Mouse (Mus musculus) E14TG2a.4 (cell line): ENCODE measurements around the gene Nup107.

Source experiments
- H3K27me3 ChIP-seq: 2 replicates; pipeline ENCODE4 v1.6.1; 2014; ENCODE audit warnings: low read length, control low read depth; ENCODE audit not compliant: insufficient read depth
- H3K36me3 ChIP-seq: 2 replicates; pipeline ENCODE4 v1.6.1; 2014; ENCODE audit warnings: low read length, control low read depth; ENCODE audit not compliant: insufficient read depth
- H3K4me1 ChIP-seq: replicated peaks from 2 replicates; pipeline ENCODE4 v1.6.1; 2014; ENCODE audit warnings: low read depth, low read length, control low read depth
- H3K4me3 ChIP-seq: replicated peaks from 2 replicates; pipeline ENCODE4 v1.5.1; 2014; ENCODE audit warnings: mild to moderate bottlenecking, low read length
- H3K9me3 ChIP-seq: 2 replicates; pipeline ENCODE4 v1.6.1; 2014; ENCODE audit warnings: low read length, control low read depth
- CTCF ChIP-seq: conservative IDR thresholded peaks from 2 replicates; pipeline ENCODE4 v1.5.1; 2014; ENCODE audit warnings: low read length
- NANOG ChIP-seq: IDR thresholded peaks from 2 replicates; pipeline ENCODE4 v1.6.1; 2014; ENCODE audit warnings: borderline replicate concordance, low read length, mixed read lengths
- POU5F1 ChIP-seq: IDR thresholded peaks from 2 replicates; pipeline ENCODE4 v1.6.1; 2014; ENCODE audit warnings: low read length, borderline replicate concordance

Nup107 gene

DNA sequence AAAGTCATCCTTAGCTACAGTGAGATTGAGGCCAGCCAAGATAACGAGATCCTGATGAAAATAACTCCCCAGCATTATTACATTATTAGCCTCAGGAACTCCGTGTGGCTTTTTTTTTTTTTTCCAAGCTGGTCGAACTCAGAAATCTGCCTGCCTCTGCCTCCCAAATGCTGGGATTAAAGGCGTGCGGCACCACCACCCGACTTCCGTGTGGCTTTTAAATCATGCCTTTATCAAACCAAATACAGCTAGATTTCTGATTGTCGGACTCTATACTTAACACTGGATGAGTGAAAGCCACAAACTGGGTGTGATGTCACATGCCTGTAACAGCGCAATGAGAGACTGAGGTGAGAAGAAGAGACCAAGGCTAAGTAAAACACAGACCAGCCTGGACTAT is 79.6 kb downstream of the Nup107 start:
- TF ChIP-seq POU5F1 = no peak
- Histone ChIP-seq H3K4me1 (peaks cover 77% of the 10 kb centered on the region), H3K4me3 (no peak overlapping the region)

DNA sequence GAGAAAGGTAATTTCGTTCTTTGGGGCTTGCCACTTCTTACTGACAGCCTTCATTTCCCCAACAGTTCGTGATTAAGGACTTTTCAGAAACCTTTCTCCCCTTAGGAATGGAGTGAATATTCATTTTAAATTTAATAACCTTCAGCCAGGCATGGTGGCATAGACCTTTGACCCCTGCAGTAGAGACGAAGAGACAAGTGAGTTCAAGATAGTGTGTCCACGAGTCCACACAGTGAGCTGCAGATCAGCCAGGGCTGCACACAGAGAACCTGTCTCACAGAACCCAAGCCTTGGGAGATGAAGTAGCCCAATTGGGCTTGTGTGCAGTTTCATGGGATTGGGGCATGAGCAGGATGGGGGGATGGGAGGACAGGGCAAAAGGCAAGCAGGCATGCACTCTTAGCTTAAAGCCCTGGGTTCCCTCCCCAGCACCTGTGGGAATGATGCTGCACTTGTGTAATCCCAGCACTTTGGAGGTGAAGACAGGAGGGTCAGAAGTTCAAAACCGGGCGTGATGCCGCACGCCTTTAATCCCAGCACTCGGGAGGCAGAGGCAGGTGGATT is 80.2 kb downstream of the Nup107 start:
- peaks cover 77% of the 10 kb centered on the region for H3K4me1 ChIP-seq
- no peaks in the 10 kb centered on the region for H3K9me3 ChIP-seq
- no peaks in the 10 kb centered on the region for H3K27me3 ChIP-seq
- TF ChIP-seq NANOG (no peak), POU5F1 (no peak), CTCF (no peak)
- peak overlapping the region; percentile 98 for H3K4me3 ChIP-seq
- peaks cover 18% of the 10 kb centered on the region for H3K36me3 ChIP-seq

More for the DNA sequence above, 79.6 kb downstream of the Nup107 start:
- H3K9me3 ChIP-seq = no peaks in the 10 kb centered on the region
- H3K36me3 ChIP-seq = peaks cover 12% of the 10 kb centered on the region
- H3K27me3 ChIP-seq = no peaks in the 10 kb centered on the region

DNA sequence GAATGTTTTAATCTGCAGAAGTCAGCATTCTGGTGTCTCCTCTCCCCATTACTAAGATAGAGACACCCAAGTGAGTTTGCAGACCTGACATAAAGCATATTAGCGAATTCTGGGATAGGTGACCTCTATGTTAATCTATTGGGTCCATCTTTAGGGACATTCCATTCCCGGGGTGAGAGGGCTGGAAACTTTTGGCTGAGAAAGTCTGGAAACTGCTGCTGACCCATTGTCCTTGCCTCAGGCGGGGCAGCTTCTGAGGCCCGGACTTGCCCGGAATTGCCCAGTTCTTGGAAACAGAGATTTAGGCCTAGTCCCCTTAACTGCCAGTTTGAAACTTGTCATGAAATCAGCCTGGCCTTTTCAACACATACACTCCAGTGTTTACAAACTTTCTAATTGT is 81.1 kb downstream of the Nup107 start:
- TF ChIP-seq POU5F1 (no peak), NANOG (no peak), CTCF (no peak)
- peak overlapping the region; percentile 98 for H3K4me3 ChIP-seq
- no peaks in the 10 kb centered on the region for H3K27me3 ChIP-seq
- peaks cover 78% of the 10 kb centered on the region for H3K4me1 ChIP-seq
- peaks cover 26% of the 10 kb centered on the region for H3K36me3 ChIP-seq
- H3K9me3 ChIP-seq = no peaks in the 10 kb centered on the region

DNA sequence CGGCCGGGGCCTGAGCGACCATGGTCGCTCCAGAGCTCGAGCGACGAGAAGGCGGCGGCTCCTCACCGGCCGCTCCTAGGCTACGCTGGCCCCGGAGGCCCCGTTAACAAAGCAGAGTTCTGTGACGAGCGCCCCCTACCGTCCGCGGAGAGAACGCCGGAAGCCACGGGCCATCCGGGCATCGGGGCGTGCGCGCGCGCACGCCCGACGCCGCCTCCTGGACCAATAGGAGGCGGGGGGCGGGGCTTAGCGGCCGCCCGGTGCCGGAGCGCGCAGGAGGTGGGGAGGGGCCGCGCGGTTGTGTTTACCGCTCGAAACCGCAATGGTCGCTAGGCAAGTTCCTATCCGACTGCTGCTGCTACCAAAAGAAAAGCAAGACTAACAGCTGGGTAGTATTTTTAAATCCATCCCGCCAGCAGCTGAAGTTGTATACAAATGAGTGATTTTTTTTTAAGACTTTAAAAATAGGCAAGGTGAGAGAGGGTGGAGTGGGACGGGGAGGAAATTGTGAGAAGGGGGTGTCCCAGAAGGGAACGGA is 81.8 kb downstream of the Nup107 start, which contains the start of gene Mdm2:
Gene Mdm2 (minus strand): TSS at position 155 of the 538 bp plus-strand sequence.
- Histone ChIP-seq H3K36me3 (peaks cover 33% of the 10 kb centered on the region), H3K9me3 (no peaks in the 10 kb centered on the region), H3K4me1 (peaks cover 77% of the 10 kb centered on the region), H3K4me3 (peak within 1 kb of the TSS; percentile 98), H3K27me3 (no peaks in the 10 kb centered on the region)
- TF ChIP-seq CTCF = 0 out of 2 replicates have a peak, but pooled peaks have one; percentile 11
- no peak for TF ChIP-seq NANOG

DNA sequence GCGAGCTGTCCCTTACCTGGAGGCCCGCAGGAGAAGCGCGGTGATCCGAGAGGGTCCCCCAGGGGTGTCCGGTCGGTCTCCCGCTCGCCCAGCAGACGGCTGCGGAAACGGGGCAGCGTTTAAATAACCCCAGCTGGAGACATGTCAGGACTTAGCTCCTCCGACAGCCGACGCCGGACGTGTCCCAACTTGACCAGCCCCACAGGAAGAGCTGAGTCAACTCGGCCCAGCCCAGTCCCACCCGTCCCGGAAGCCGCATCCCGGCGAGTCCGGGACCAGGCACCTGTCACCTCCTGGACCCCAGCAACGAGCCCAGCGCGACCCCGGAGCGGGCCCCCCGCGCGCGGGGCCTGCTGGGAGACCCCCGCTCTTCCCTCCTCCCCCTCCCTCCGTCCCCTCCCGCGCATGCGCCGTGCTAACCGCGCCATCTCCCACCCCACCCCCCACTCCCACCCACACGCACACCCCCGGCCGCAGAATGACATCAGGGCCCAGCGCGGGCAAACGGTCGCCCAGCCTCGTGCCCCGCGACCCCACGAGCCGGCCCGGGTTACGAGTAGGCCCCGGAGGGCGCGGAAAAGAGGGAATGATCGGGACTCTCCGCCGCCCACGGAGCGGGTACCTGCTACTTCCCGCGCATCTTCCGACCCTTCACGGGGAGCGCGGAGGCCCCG is 82.4 kb downstream of the Nup107 start:
- no peaks in the 10 kb centered on the region for H3K9me3 ChIP-seq
- peaks cover 39% of the 10 kb centered on the region for H3K36me3 ChIP-seq
- no peak for TF ChIP-seq POU5F1
- no peak for TF ChIP-seq NANOG
- TF ChIP-seq CTCF = no peak
- no peaks in the 10 kb centered on the region for H3K27me3 ChIP-seq
- H3K4me1 ChIP-seq = peaks cover 79% of the 10 kb centered on the region
- peak overlapping the region; percentile 98 for H3K4me3 ChIP-seq

DNA sequence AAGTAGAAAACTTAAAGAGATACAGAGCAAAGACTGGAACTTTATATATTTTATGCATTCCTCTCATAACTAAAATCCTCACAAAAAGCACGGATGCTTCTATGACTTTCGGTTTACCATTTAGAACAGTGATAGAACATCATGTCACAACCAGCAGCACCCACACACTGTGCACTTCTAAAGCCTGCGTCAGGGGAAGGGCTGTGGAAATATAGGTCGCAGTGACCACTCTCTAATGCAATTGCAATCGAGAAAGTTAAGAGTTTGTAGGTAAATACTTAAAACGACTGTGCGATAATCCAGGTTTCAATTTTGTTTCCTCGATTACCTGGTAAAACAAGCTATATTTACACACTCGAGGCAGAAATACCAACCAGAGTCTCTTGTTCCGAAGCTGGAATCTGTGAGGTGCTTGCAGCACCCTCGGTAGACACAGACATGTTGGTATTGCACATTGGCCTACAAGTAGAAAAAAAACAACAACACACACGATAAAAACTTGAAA is 83.1 kb downstream of the Nup107 start:
- Histone ChIP-seq H3K9me3 (no peaks in the 10 kb centered on the region), H3K27me3 (no peaks in the 10 kb centered on the region), H3K4me3 (peak overlapping the region; percentile 98), H3K4me1 (peaks cover 78% of the 10 kb centered on the region), H3K36me3 (peaks cover 46% of the 10 kb centered on the region)
- TF ChIP-seq NANOG = no peak
- TF ChIP-seq POU5F1 = no peak
- TF ChIP-seq CTCF = no peak

DNA sequence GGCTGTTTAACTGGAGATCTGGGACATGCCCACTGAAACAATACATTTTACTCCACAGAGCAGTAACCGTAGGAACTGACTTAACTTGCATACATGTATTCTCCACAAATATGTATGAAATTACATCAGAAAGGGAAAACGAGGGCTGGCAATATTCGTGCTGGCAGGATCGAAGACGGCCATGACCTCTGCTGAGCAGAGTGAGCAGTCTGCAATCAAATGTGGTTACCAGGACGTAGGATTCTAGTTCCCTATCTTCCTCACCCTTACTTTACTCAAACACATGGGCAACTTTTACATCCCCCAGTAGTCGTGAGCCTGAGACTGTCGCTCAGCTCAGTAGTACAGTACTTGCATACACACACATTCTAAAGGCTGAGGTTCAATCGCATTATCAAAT is 83.6 kb downstream of the Nup107 start:
- Histone ChIP-seq H3K4me3 (peak overlapping the region; percentile 98), H3K27me3 (no peaks in the 10 kb centered on the region), H3K36me3 (peaks cover 51% of the 10 kb centered on the region), H3K4me1 (peaks cover 77% of the 10 kb centered on the region), H3K9me3 (no peaks in the 10 kb centered on the region)
- no peak for TF ChIP-seq NANOG

DNA sequence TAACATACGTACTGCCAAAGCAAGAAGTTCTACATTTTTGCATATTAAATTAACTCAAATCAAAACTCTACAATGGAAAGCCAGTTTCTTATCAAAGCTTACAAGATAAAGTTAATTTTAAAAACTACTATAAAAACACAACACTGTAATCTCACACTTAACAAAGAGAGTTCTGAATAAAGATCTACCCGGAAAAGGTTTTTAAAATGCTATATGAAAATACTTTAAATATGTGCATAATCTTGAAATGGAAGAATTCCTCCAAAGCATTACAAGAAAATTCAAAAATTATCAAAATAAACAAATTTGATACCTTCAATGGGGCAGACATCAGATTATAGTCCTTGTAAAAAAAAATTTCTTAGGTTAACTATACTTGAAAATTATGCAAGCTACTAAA is 84.1 kb downstream of the Nup107 start:
- H3K4me3 ChIP-seq = peak overlapping the region; percentile 98
- H3K27me3 ChIP-seq = no peaks in the 10 kb centered on the region
- TF ChIP-seq POU5F1 (no peak), NANOG (no peak), CTCF (no peak)
- peaks cover 56% of the 10 kb centered on the region for H3K36me3 ChIP-seq
- H3K9me3 ChIP-seq = no peaks in the 10 kb centered on the region
- H3K4me1 ChIP-seq = peaks cover 78% of the 10 kb centered on the region
